In the genomic region with DNA sequence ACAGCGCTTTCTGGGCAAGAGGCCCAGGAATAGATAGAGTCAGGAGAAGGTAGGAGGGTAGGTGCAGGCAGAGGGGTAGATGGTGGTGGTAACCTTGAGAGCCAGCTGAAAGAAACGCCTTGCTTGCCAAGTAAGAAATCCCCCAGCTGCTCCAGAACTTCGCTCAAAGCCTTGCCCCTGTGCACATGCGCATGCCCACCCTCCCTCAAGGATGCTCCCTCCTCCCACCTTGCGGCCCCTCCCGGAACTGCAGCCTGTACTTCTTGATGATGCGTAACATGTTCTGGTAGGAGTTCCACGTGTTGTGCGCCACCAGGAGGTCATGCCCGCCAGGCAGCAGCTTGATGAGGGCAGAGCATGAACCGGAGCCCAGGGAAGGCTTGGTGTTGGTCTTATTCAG, we compare ENCODE assay signal across 8 mouse cellular contexts. TPM values are rescaled to one million over a fixed set of nuclear protein-coding genes. Genes with fewer than 3 reads are reported as not detected.
A peak's percentile ranks its signal among the peaks of the same experiment; 100 is the strongest.
DNase-seq lines count a peak whose midpoint lies in the region; ATAC-seq and TF ChIP-seq lines count a peak whose summit lies in the region.
"Had no signal": no experiment of that assay in that cellular context is flagged by ENCODE, and none has a peak within 500 bp of the region (broad histone marks: within the 10 kb centered on the region; RNA-seq: fewer than 3 reads in every experiment).

No protein-coding gene starts in this region.

- H3K4me2 ChIP-seq in heart, postnatal 0 days (ENCODE audit: low read depth, low read length) = no peak overlapping the region
- H3K4me2 ChIP-seq in midbrain, embryonic 15.5 days = no peak overlapping the region
- H3K4me2 ChIP-seq: midbrain, embryonic 12.5 days had no signal

- no peak overlapping the region for H3K4me3 ChIP-seq in heart, postnatal 0 days (ENCODE audit: low read depth, low read length)
- H3K4me3 ChIP-seq in midbrain, embryonic 10.5 days = no peak overlapping the region
- H3K4me3 ChIP-seq in midbrain, embryonic 15.5 days = no peak overlapping the region
- H3K4me3 ChIP-seq: midbrain, embryonic 12.5 days had no signal

- no peak for ATAC-seq in heart, postnatal 0 days (ENCODE audit: insufficient read depth, low read depth)
- ATAC-seq in midbrain, embryonic 15.5 days (replicated peaks) = no peak
- no peak for ATAC-seq in erythroblast, adult 5-6 weeks (replicated peaks; ENCODE audit: low FRiP score, poor library complexity, severe bottlenecking)

- H3K9ac ChIP-seq in heart, postnatal 0 days (replicated peaks; ENCODE audit: low read depth, low read length) = no peak overlapping the region
- no peak overlapping the region for H3K9ac ChIP-seq in midbrain, embryonic 15.5 days
- H3K9ac ChIP-seq: midbrain, embryonic 12.5 days had no signal

- H3K27me3 ChIP-seq in heart, postnatal 0 days (ENCODE audit: control insufficient read depth, insufficient read depth, low read length) = no peaks in the 10 kb centered on the region
- H3K27me3 ChIP-seq in midbrain, embryonic 10.5 days (ENCODE audit: low read depth, poor library complexity, severe bottlenecking) = no peaks in the 10 kb centered on the region
- H3K27me3 ChIP-seq in midbrain, embryonic 15.5 days (replicated peaks) = no peaks in the 10 kb centered on the region
- H3K27me3 ChIP-seq: midbrain, embryonic 12.5 days had no signal

- H3K4me1 ChIP-seq in heart, postnatal 0 days (ENCODE audit: control insufficient read depth, insufficient read depth) = peaks cover 14% of the 10 kb centered on the region
- peaks cover 3% of the 10 kb centered on the region for H3K4me1 ChIP-seq in midbrain, embryonic 10.5 days
- H3K4me1 ChIP-seq in midbrain, embryonic 15.5 days = peaks cover 5% of the 10 kb centered on the region; the same call in 1 of the 2 replicates

- H3K36me3 ChIP-seq in heart, postnatal 0 days (replicated peaks; ENCODE audit: control insufficient read depth, insufficient read depth, low read length) = peaks cover 21% of the 10 kb centered on the region
- H3K36me3 ChIP-seq in midbrain, embryonic 10.5 days = peaks cover 66% of the 10 kb centered on the region
- H3K36me3 ChIP-seq in midbrain, embryonic 15.5 days (replicated peaks) = 0 out of 2 replicates have a peak, but pooled peaks cover 3% of the 10 kb centered on the region

- no peak overlapping the region for H3K27ac ChIP-seq in heart, postnatal 0 days (ENCODE audit: low read depth)
- no peak overlapping the region for H3K27ac ChIP-seq in midbrain, embryonic 10.5 days (replicated peaks)
- no peak overlapping the region for H3K27ac ChIP-seq in midbrain, embryonic 15.5 days
- H3K27ac ChIP-seq: midbrain, embryonic 12.5 days had no signal

- TF ChIP-seq EP300 in heart, postnatal 0 days (IDR thresholded peaks at IDR 0.05; ENCODE audit: low read depth) = no peak

- 73% methylated on average over 11 of the region's 11 CpGs for WGBS in heart, postnatal 0 days
- WGBS in midbrain, embryonic 10.5 days = 61% methylated on average over 11 of the region's 11 CpGs
- 58% methylated on average over 11 of the region's 11 CpGs for WGBS in midbrain, embryonic 15.5 days

- DNase-seq in heart, postnatal 0 days (ENCODE audit: low spot score) = no peak
- no peak for DNase-seq in heart, adult 18-20 months
- peak; percentile 58 for DNase-seq in midbrain, embryonic 10.5 days (ENCODE audit: low spot score)
- DNase-seq in embryo, embryonic 10 days (ENCODE audit: low spot score) = peak; percentile 66
- DNase-seq in retina, postnatal 1 day = peak; percentile 60

- H3K9me3 ChIP-seq in heart, postnatal 0 days (replicated peaks; ENCODE audit: control insufficient read depth, low read length) = no peaks in the 10 kb centered on the region
- no peaks in the 10 kb centered on the region for H3K9me3 ChIP-seq in midbrain, embryonic 10.5 days (replicated peaks)
- no peaks in the 10 kb centered on the region for H3K9me3 ChIP-seq in midbrain, embryonic 15.5 days
- H3K9me3 ChIP-seq: midbrain, embryonic 12.5 days had no signal

- peak; percentile 50 for TF ChIP-seq CTCF in heart, postnatal 0 days (IDR thresholded peaks at IDR 0.05; ENCODE audit: low read depth)

RNA-seq across cellular contexts. Expression of gene Plbd2, which starts 11.0 kb away (rescaled TPM):
- total RNA-seq in heart, postnatal 0 days (2014; rRNA removed; ENCODE audit: low replicate concordance) = 38.1 and 38.3 TPM in 2 replicates
- 43.9 and 47.2 TPM in 2 replicates for polyA plus RNA-seq in heart, postnatal 0 days (2015; fragmentation: Nextera tagmentation; extraction: Ambion mirVana)
- 10 to 100 TPM; 47.4 to 50.3 TPM for total RNA-seq in heart, adult 18-20 months (2021)
- polyA plus RNA-seq in midbrain, embryonic 10.5 days (2016; fragmentation: Nextera tagmentation; extraction: Ambion mirVana) = 35.6 and 37.0 TPM in 2 replicates
- 36.8 and 37.2 TPM in 2 replicates for polyA plus RNA-seq in midbrain, embryonic 15.5 days (2015; fragmentation: Nextera tagmentation; extraction: Ambion mirVana)
- total RNA-seq in erythroblast, adult 5-6 weeks (2015; ENCODE audit: low replicate concordance) = 1.7 and 7.7 TPM in 2 replicates
- total RNA-seq in erythroblast, adult 5-6 weeks (2017; ENCODE audit: low replicate concordance) = 1.4 and 3.8 TPM in 2 replicates

RNA-seq across cellular contexts. Expression of gene Sds, which starts 16.1 kb away (rescaled TPM):
- not detected in 2 replicates for total RNA-seq in heart, postnatal 0 days (2014; rRNA removed; ENCODE audit: low replicate concordance)
- polyA plus RNA-seq in heart, postnatal 0 days (2015; fragmentation: Nextera tagmentation; extraction: Ambion mirVana) = not detected in 2 replicates
- total RNA-seq in heart, adult 18-20 months (2021) = 1 to 10 TPM in 1 of 2 experiments, under 1 TPM in 1; 0.87 to 2.4 TPM
- not detected in 2 replicates for polyA plus RNA-seq in midbrain, embryonic 10.5 days (2016; fragmentation: Nextera tagmentation; extraction: Ambion mirVana)
- 0.36 TPM in 1 of 2 replicates, not detected in the other for polyA plus RNA-seq in midbrain, embryonic 15.5 days (2015; fragmentation: Nextera tagmentation; extraction: Ambion mirVana)
- total RNA-seq in erythroblast, adult 5-6 weeks (2015; ENCODE audit: low replicate concordance) = not detected in 2 replicates
- total RNA-seq in erythroblast, adult 5-6 weeks (2017; ENCODE audit: low replicate concordance) = not detected in 2 replicates
- polyA plus RNA-seq: midbrain, embryonic 12.5 days had no signal

RNA-seq across cellular contexts. Expression of gene Slc8b1, which starts 18.5 kb away (rescaled TPM):
- 4.2 and 16.0 TPM in 2 replicates for total RNA-seq in heart, postnatal 0 days (2014; rRNA removed; ENCODE audit: low replicate concordance)
- polyA plus RNA-seq in heart, postnatal 0 days (2015; fragmentation: Nextera tagmentation; extraction: Ambion mirVana) = 3.4 and 3.6 TPM in 2 replicates
- total RNA-seq in heart, adult 18-20 months (2021) = 10 to 100 TPM in 1 of 2 experiments, 1 to 10 TPM in 1; 9.5 to 11.3 TPM
- polyA plus RNA-seq in midbrain, embryonic 10.5 days (2016; fragmentation: Nextera tagmentation; extraction: Ambion mirVana) = 3.9 and 4.6 TPM in 2 replicates
- polyA plus RNA-seq in midbrain, embryonic 15.5 days (2015; fragmentation: Nextera tagmentation; extraction: Ambion mirVana) = 1.6 and 2.5 TPM in 2 replicates
- total RNA-seq in erythroblast, adult 5-6 weeks (2015; ENCODE audit: low replicate concordance) = 14.2 and 17.1 TPM in 2 replicates
- 6.1 and 8.4 TPM in 2 replicates for total RNA-seq in erythroblast, adult 5-6 weeks (2017; ENCODE audit: low replicate concordance)

RNA-seq across cellular contexts. Expression of gene Sdsl, which starts 19.8 kb away (rescaled TPM):
- 17.0 and 30.3 TPM in 2 replicates for total RNA-seq in heart, postnatal 0 days (2014; rRNA removed; ENCODE audit: low replicate concordance)
- 20.7 TPM in 2 replicates for polyA plus RNA-seq in heart, postnatal 0 days (2015; fragmentation: Nextera tagmentation; extraction: Ambion mirVana)
- total RNA-seq in heart, adult 18-20 months (2021) = 1 to 10 TPM; 6.8 to 9.4 TPM
- polyA plus RNA-seq in midbrain, embryonic 10.5 days (2016; fragmentation: Nextera tagmentation; extraction: Ambion mirVana) = 5.5 and 6.2 TPM in 2 replicates
- 5.6 and 6.0 TPM in 2 replicates for polyA plus RNA-seq in midbrain, embryonic 15.5 days (2015; fragmentation: Nextera tagmentation; extraction: Ambion mirVana)
- total RNA-seq in erythroblast, adult 5-6 weeks (2015; ENCODE audit: low replicate concordance) = not detected in 2 replicates
- 3.4 and 3.9 TPM in 2 replicates for total RNA-seq in erythroblast, adult 5-6 weeks (2017; ENCODE audit: low replicate concordance)

Comparison
In these comparisons a context has a peak if more than half of its experiments do, and no peak if none do; other contexts are left out.
1. DNase-seq: peak in midbrain, embryonic 10.5 days (single experiment), embryo, embryonic 10 days (single experiment) and retina, postnatal 1 day (single experiment); none in heart, postnatal 0 days (single experiment) and heart, adult 18-20 months (0 of 2).